Mouse (Mus musculus): ENCODE measurements around the gene Gm3045. TPM values are rescaled to one million over a fixed set of nuclear protein-coding genes. Genes with fewer than 3 reads are reported as not detected.

Gene Gm3045
- polyA plus RNA-seq, 1 experiment from 2014 or later: not detected

- peaks cover 7% of the 10 kb centered on the region; the same call in 1 of the 2 replicates for H3K27me3 ChIP-seq
- no peak overlapping the region for H3K4me3 ChIP-seq (replicated peaks)
- H3K9ac ChIP-seq (replicated peaks): 0 out of 2 replicates have a peak overlapping the region, but pooled peaks have one; percentile 24
- H3K36me3 ChIP-seq: no peaks in the 10 kb centered on the region
- peak overlapping the region; percentile 54; the same call in 1 of the 2 replicates for H3K27ac ChIP-seq
- H3K4me1 ChIP-seq (replicated peaks): peaks cover 29% of the 10 kb centered on the region
- no peak for ATAC-seq (ENCODE audit: insufficient number of reproducible peaks, insufficient read depth, low FRiP score, low TSS enrichment, low read depth)
- H3K9me3 ChIP-seq: peaks cover 5% of the 10 kb centered on the region; the same call in 1 of the 2 replicates
- 13% methylated on average over 13 of the region's 13 CpGs for WGBS
- H3K4me2 ChIP-seq: no peak overlapping the region
Measured at GRCm38 (mm10) chr13:56418685-56419483, 7.5 kb upstream of the Gm3045 start.

- no peak overlapping the region for H3K4me2 ChIP-seq
- 68% methylated on average over 6 of the region's 6 CpGs for WGBS
- H3K9me3 ChIP-seq: no peaks in the 10 kb centered on the region
- H3K27ac ChIP-seq: no peak overlapping the region
- H3K36me3 ChIP-seq: no peaks in the 10 kb centered on the region
- H3K4me3 ChIP-seq (replicated peaks): no peak overlapping the region
- H3K9ac ChIP-seq (replicated peaks): no peak overlapping the region
- ATAC-seq (ENCODE audit: insufficient number of reproducible peaks, insufficient read depth, low FRiP score, low TSS enrichment, low read depth): no peak
- H3K27me3 ChIP-seq: peaks cover 7% of the 10 kb centered on the region
- H3K4me1 ChIP-seq (replicated peaks): peaks cover 29% of the 10 kb centered on the region
Measured at GRCm38 (mm10) chr13:56419538-56419937, 6.9 kb upstream of the Gm3045 start.

- H3K9me3 ChIP-seq: no peaks in the 10 kb centered on the region
- H3K9ac ChIP-seq (replicated peaks): no peak overlapping the region
- peak overlapping the region; percentile 37 for H3K4me2 ChIP-seq
- no peak overlapping the region for H3K4me3 ChIP-seq (replicated peaks)
- H3K27ac ChIP-seq: no peak overlapping the region
- H3K4me1 ChIP-seq (replicated peaks): peaks cover 33% of the 10 kb centered on the region
- 15% methylated on average over 16 of the region's 16 CpGs for WGBS
- no peaks in the 10 kb centered on the region for H3K36me3 ChIP-seq
- H3K27me3 ChIP-seq: peaks cover 13% of the 10 kb centered on the region
- ATAC-seq (ENCODE audit: insufficient number of reproducible peaks, insufficient read depth, low FRiP score, low TSS enrichment, low read depth): no peak
Measured at GRCm38 (mm10) chr13:56422072-56422723, 4.2 kb upstream of the Gm3045 start.

DNA sequence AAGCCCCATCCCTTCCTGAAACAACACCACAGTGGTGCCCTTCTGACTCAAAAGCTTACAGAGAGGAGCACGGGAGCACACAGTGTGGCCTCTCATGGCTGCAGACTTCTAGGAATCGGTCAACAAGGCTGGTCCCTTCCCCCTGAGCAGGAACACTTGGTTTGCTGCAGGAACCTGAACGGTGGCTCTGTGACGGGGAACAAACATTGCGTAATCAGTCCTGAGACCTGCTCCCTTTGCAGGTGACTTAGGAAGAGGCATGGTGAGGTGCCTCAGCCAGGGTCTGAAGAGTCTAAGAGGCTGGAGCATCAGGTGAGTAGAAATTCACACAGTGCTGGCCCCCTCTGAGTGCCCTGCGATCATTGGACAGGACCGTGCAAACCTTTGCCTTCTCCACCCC, 463 bp upstream of the Gm3045 start:
- H3K4me3 ChIP-seq (replicated peaks): no peak overlapping the region
- ATAC-seq (ENCODE audit: insufficient number of reproducible peaks, insufficient read depth, low FRiP score, low TSS enrichment, low read depth): no peak
- H3K27me3 ChIP-seq: peaks cover 16% of the 10 kb centered on the region
- H3K9me3 ChIP-seq: no peaks in the 10 kb centered on the region
- no peaks in the 10 kb centered on the region for H3K36me3 ChIP-seq
- no peak overlapping the region for H3K9ac ChIP-seq (replicated peaks)
- peaks cover 26% of the 10 kb centered on the region for H3K4me1 ChIP-seq (replicated peaks)
- H3K27ac ChIP-seq: no peak overlapping the region
- WGBS: 88% methylated on average over 7 of the region's 7 CpGs
- H3K4me2 ChIP-seq: no peak overlapping the region

- H3K9ac ChIP-seq (replicated peaks): no peak overlapping the region; the same call in 1 of the 2 replicates
- 28% methylated on average over 16 of the region's 16 CpGs for WGBS
Measured at GRCm38 (mm10) chr13:56428724-56429500, 2.5 kb downstream of the Gm3045 start.

DNA sequence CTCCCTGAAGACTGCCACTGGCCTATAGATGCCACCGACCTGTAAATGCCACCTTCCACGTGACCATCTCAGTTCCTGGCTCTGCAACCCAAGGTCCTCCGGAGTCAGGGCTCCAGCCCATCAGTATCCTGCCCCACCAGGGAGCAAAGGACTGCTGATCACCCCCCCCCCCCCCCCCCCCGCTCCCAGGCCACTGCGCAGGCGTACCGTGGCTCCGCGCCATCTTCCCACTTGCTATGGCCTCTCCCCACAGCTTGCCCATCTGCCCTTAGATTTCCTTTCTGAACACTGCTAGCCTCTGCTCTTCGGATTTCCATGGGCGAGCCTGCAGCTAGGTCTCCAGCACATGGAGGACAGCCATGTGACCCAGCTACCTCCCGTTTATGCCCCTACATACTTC, 6.1 kb downstream of the Gm3045 start:
- no peak overlapping the region for H3K4me2 ChIP-seq
- H3K36me3 ChIP-seq: no peaks in the 10 kb centered on the region
- H3K4me1 ChIP-seq (replicated peaks): peaks cover 14% of the 10 kb centered on the region
- no peak for ATAC-seq (ENCODE audit: insufficient number of reproducible peaks, insufficient read depth, low FRiP score, low TSS enrichment, low read depth)
- H3K9ac ChIP-seq (replicated peaks): no peak overlapping the region
- whole genome bisulfite sequencing: 90% methylated on average over 11 of the region's 12 CpGs
- no peak overlapping the region for H3K4me3 ChIP-seq (replicated peaks)
- peaks cover 40% of the 10 kb centered on the region for H3K27me3 ChIP-seq
- no peaks in the 10 kb centered on the region for H3K9me3 ChIP-seq
- H3K27ac ChIP-seq: no peak overlapping the region

More at GRCm38 (mm10) chr13:56428724-56429500, 2.5 kb downstream of the Gm3045 start:
- Histone ChIP-seq H3K27me3 (peaks cover 12% of the 10 kb centered on the region; the same call in 1 of the 2 replicates), H3K4me1 (replicated peaks) (peaks cover 18% of the 10 kb centered on the region), H3K4me3 (replicated peaks) (no peak overlapping the region), H3K36me3 (no peaks in the 10 kb centered on the region), H3K27ac (no peak overlapping the region), H3K4me2 (no peak overlapping the region), H3K9me3 (no peaks in the 10 kb centered on the region)
- peak; percentile 65; the same call in 1 of the 2 replicates for ATAC-seq (ENCODE audit: insufficient number of reproducible peaks, insufficient read depth, low FRiP score, low TSS enrichment, low read depth)

GRCm38 (mm10) chr13:56433466-56433865, 7.1 kb downstream of the Gm3045 start:
- H3K9me3 ChIP-seq: no peaks in the 10 kb centered on the region
- no peak overlapping the region for H3K27ac ChIP-seq
- peaks cover 49% of the 10 kb centered on the region for H3K27me3 ChIP-seq
- H3K36me3 ChIP-seq: no peaks in the 10 kb centered on the region
- H3K4me2 ChIP-seq: 0 out of 2 replicates have a peak overlapping the region, but pooled peaks have one; percentile 2
- 7% methylated on average over 10 of the region's 10 CpGs for WGBS
- no peak overlapping the region for H3K4me3 ChIP-seq (replicated peaks)
- ATAC-seq (ENCODE audit: insufficient number of reproducible peaks, insufficient read depth, low FRiP score, low TSS enrichment, low read depth): no peak
- H3K4me1 ChIP-seq (replicated peaks): peaks cover 22% of the 10 kb centered on the region
- no peak overlapping the region for H3K9ac ChIP-seq (replicated peaks)

DNA sequence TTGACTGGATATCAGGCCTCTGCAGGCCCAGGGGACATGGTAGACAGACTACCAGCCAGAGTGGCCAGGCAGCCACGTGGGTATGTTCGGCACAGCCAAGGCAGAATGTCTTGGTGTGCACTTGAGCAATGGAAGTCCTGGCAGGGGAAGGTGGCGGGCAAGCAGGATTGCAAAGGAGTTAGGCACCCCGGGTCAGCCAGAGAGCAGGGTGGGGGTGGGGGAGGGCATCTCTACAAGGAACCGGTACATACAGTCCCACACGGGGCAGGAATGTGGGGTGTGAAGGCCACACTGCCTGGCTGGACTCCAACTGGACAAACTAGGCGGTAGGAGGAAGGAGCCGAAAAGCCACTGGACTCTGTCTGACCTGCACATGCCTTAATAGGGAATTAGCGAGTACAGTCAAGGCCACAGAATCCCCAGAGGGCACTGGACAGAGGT, 7.9 kb downstream of the Gm3045 start:
- peaks cover 24% of the 10 kb centered on the region for H3K4me1 ChIP-seq (replicated peaks)
- H3K27ac ChIP-seq: no peak overlapping the region
- H3K27me3 ChIP-seq: peaks cover 53% of the 10 kb centered on the region
- no peaks in the 10 kb centered on the region for H3K9me3 ChIP-seq
- H3K4me2 ChIP-seq: no peak overlapping the region
- no peak overlapping the region for H3K4me3 ChIP-seq (replicated peaks)
- no peaks in the 10 kb centered on the region for H3K36me3 ChIP-seq
- no peak overlapping the region for H3K9ac ChIP-seq (replicated peaks)
- WGBS: 90% methylated on average over 9 of the region's 9 CpGs
- no peak for ATAC-seq (ENCODE audit: insufficient number of reproducible peaks, insufficient read depth, low FRiP score, low TSS enrichment, low read depth)

- H3K27ac ChIP-seq: no peak overlapping the region
- ATAC-seq (ENCODE audit: insufficient number of reproducible peaks, insufficient read depth, low FRiP score, low TSS enrichment, low read depth): no peak
- WGBS: 72% methylated on average over 10 of the region's 10 CpGs
Measured at GRCm38 (mm10) chr13:56435615-56436287, 9.4 kb downstream of the Gm3045 start.

DNA sequence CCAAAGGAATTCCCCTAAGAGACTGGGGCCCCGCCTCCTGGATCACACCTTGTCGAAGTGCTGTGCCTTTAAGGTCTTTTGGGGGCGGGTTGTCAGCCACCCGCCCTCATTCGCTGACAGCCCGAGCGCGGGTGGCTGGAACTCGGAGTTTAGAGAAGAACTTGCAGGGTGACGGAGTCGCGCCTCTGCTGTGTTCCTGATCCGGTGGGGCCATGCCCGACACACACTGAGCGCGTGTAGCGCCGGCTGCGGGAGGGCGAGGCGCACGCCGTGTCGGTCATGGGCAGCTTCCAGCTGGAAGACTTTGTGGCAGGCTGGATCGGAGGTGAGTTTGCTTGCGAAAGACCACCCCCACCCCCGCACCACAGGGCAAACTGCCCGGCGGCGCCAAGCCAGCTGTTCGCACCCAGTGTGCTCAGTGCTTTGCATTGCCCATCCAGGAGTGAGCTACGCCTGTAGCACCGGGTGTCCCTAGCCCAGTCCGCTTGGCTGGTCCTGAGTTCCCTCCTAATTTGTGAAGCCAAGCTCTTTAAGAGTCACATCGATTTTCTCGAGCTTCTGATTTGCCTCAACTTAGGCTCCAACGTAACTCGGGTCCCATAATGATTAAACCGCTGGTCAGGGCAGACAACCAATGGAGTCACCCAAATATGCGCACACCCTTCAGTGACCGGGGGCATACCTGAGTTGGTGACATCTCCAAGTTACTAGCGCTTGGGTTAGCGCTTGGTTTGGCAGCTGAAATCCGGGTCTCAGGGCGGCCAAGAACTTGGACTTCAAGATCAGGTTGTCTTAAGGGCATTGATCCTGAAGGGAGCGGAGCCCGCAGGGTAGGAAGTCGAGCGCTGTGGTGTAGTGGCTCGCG, 12.0 kb downstream of the Gm3045 start, which contains the start of gene Slc25a48:
TSS of gene Slc25a48 (plus strand) at position 145 of the 865 bp plus-strand sequence.
- Histone ChIP-seq H3K27me3 (peaks cover 70% of the 10 kb centered on the region), H3K27ac (no peak within 1 kb of the TSS), H3K4me1 (replicated peaks) (peaks cover 19% of the 10 kb centered on the region), H3K9me3 (no peaks in the 10 kb centered on the region), H3K4me3 (replicated peaks) (peak within 1 kb of the TSS; percentile 43), H3K4me2 (peak within 1 kb of the TSS; percentile 79), H3K9ac (replicated peaks) (peak within 1 kb of the TSS; percentile 44; the same call in 1 of the 2 replicates), H3K36me3 (no peaks in the 10 kb centered on the region)
- 3% methylated on average over 51 of the region's 51 CpGs for WGBS
- ATAC-seq (ENCODE audit: insufficient number of reproducible peaks, insufficient read depth, low FRiP score, low TSS enrichment, low read depth): no peak

More at GRCm38 (mm10) chr13:56435615-56436287, 9.4 kb downstream of the Gm3045 start:
- Histone ChIP-seq H3K4me2 (no peak overlapping the region), H3K4me1 (replicated peaks) (peaks cover 24% of the 10 kb centered on the region), H3K9ac (replicated peaks) (no peak overlapping the region), H3K27me3 (peaks cover 67% of the 10 kb centered on the region), H3K9me3 (no peaks in the 10 kb centered on the region), H3K36me3 (no peaks in the 10 kb centered on the region), H3K4me3 (replicated peaks) (no peak overlapping the region)
